Mouse (Mus musculus) stomach, postnatal 0 days (tissue): ENCODE results near the gene Klhl5. TPM values are rescaled to one million over a fixed set of nuclear protein-coding genes. Genes with fewer than 3 reads are reported as not detected.

Experiments
- ATAC-seq: fragments of 200-750 bp; cut with Nextera tagmentation; 2 replicates; pipeline ENCODE4 v1.8.0; 2017; ENCODE audit not compliant: low FRiP score, low TSS enrichment
- DNase-seq: peaks from one replicate; pipeline ENCODE4 v3.0.0-alpha.2; 2016; ENCODE audit warnings: low spot score
- H3K27ac ChIP-seq: fragments of 300-500 bp; sonication (generic); replicated peaks from 2 replicates; pipeline ENCODE4 v1.5.1; 2014; ENCODE audit warnings: mild to moderate bottlenecking, control low read depth
- H3K27me3 ChIP-seq: fragments of 300-500 bp; sonication (generic); 2 replicates; pipeline ENCODE4 v1.6.1; 2014; ENCODE audit warnings: low read length; ENCODE audit not compliant: control insufficient read depth, insufficient read depth
- H3K36me3 ChIP-seq: fragments of 300-500 bp; sonication (generic); 2 replicates; pipeline ENCODE4 v1.6.1; 2014; ENCODE audit warnings: low read length, mixed read lengths; ENCODE audit not compliant: control insufficient read depth, insufficient read depth
- H3K4me1 ChIP-seq: fragments of 300-500 bp; sonication (generic); replicated peaks from 2 replicates; pipeline ENCODE4 v1.6.1; 2014; ENCODE audit warnings: antibody characterized with exemption; ENCODE audit not compliant: control insufficient read depth, insufficient read depth
- H3K4me2 ChIP-seq: fragments of 300-500 bp; sonication (generic); replicated peaks from 2 replicates; pipeline ENCODE4 v1.6.1; 2014; ENCODE audit warnings: low read depth, mild to moderate bottlenecking, control low read depth, moderate library complexity
- H3K4me3 ChIP-seq: fragments of 300-500 bp; sonication (generic); 2 replicates; pipeline ENCODE4 v1.5.1; 2014; ENCODE audit warnings: low read depth, low read length, control low read depth
- H3K9ac ChIP-seq: fragments of 300-500 bp; sonication (generic); 2 replicates; pipeline ENCODE4 v1.6.1; 2014; ENCODE audit warnings: mild to moderate bottlenecking, low read length, control low read depth, mixed read lengths
- H3K9me3 ChIP-seq: fragments of 300-500 bp; sonication (generic); 2 replicates; pipeline ENCODE4 v1.6.1; 2016; ENCODE audit warnings: low read length; ENCODE audit not compliant: control insufficient read depth
- CTCF ChIP-seq: IDR thresholded peaks from 2 replicates; pipeline ENCODE4 v1.5.1; 2016; ENCODE audit warnings: antibody characterized with exemption, low read depth, mild to moderate bottlenecking, moderate library complexity
- EP300 ChIP-seq: optimal IDR thresholded peaks from 2 replicates; pipeline ENCODE3; 2016; ENCODE audit warnings: antibody characterized with exemption
- WGBS: fragments of 180-500 bp; shearing (Covaris S2); extraction: QIAGEN DNeasy Blood & Tissue Kit; methylation state at CpG from one replicate; pipeline ENCODE4 v1.1.7; 2014; 5-methylcytosine and 5-hydroxymethylcytosine counted together
- polyA plus RNA-seq: library from polyadenylated mRNA; unstranded; fragments of >200 nt; fragmentation: Nextera tagmentation; extraction: Ambion mirVana; gene quantifications from 2 replicates; pipeline ENCODE4 v1.2.1, GENCODE M21; 2015

Klhl5 gene
- polyA plus RNA-seq, 1 experiment from 2014 or later: 13.8 TPM

DNA sequence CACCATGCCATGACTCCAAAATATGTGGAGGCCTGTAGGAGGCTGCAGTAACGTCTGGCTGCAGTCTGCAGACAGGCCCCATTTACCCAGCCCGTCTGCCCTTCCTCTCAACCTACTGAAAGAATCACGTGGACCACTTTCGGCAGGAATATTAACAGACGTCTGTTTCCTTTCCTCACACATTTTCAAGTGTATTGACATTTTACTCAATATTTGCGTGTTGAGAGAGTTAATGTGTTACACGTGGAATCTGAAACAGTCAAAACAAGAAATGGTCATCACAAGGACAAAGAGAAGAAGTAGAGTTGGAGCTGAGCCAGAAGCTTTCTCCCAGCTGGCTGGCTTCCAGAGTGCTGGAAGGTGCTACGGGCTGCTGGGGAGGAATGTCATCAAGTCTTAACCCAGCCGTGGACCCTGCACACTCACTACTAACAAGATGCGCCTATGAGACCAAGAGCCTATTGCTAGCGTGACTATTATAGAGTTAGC lies 69.7 kb downstream of the Klhl5 start:
- ATAC-seq (peak; percentile 53; the same call in 1 of the 2 replicates), DNase-seq (peak; percentile 57)
- H3K27ac ChIP-seq: no peak overlapping the region
- TF ChIP-seq CTCF (no peak), EP300 (no peak)
- no peaks in the 10 kb centered on the region for H3K4me1 ChIP-seq
- H3K4me3 ChIP-seq: no peak overlapping the region
- WGBS: 22% methylated on average over 11 of the region's 11 CpGs
- H3K36me3 ChIP-seq: no peaks in the 10 kb centered on the region
- no peaks in the 10 kb centered on the region for H3K27me3 ChIP-seq
- no peak overlapping the region for H3K4me2 ChIP-seq
- no peak overlapping the region for H3K9ac ChIP-seq
- no peaks in the 10 kb centered on the region for H3K9me3 ChIP-seq

- Histone ChIP-seq H3K27me3 (no peaks in the 10 kb centered on the region), H3K4me1 (no peaks in the 10 kb centered on the region), H3K27ac (no peak overlapping the region), H3K9ac (no peak overlapping the region), H3K4me2 (no peak overlapping the region), H3K36me3 (no peaks in the 10 kb centered on the region), H3K4me3 (no peak overlapping the region), H3K9me3 (no peaks in the 10 kb centered on the region)
- ATAC-seq (no peak), DNase-seq (no peak)
- no peak for TF ChIP-seq CTCF
- TF ChIP-seq EP300: no peak
- 90% methylated on average over 9 of the region's 9 CpGs for WGBS
These were observed 71.1 kb downstream of the Klhl5 start for GRCm38 (mm10) chr5:65178477-65178876.

- TF ChIP-seq EP300 (no peak), CTCF (no peak)
- Histone ChIP-seq H3K27me3 (no peaks in the 10 kb centered on the region), H3K9me3 (no peaks in the 10 kb centered on the region), H3K4me3 (no peak overlapping the region), H3K4me2 (no peak overlapping the region), H3K9ac (no peak overlapping the region), H3K27ac (no peak overlapping the region), H3K36me3 (no peaks in the 10 kb centered on the region), H3K4me1 (no peaks in the 10 kb centered on the region)
- ATAC-seq (no peak), DNase-seq (no peak)
- WGBS: 78% methylated on average over 21 of the region's 21 CpGs
These were observed 73.9 kb downstream of the Klhl5 start for GRCm38 (mm10) chr5:65181160-65181793.

- 74% methylated on average over 4 of the region's 4 CpGs for WGBS
- Histone ChIP-seq H3K27me3 (no peaks in the 10 kb centered on the region), H3K36me3 (no peaks in the 10 kb centered on the region), H3K4me1 (no peaks in the 10 kb centered on the region), H3K9ac (no peak overlapping the region), H3K4me3 (no peak overlapping the region), H3K9me3 (no peaks in the 10 kb centered on the region), H3K4me2 (no peak overlapping the region), H3K27ac (no peak overlapping the region)
- ATAC-seq: no peak
- no peak for DNase-seq
- TF ChIP-seq EP300 (no peak), CTCF (no peak)
These were observed 74.4 kb downstream of the Klhl5 start for GRCm38 (mm10) chr5:65181794-65182169.

GRCm38 (mm10) chr5:65182268-65182667 lies 74.9 kb downstream of the Klhl5 start:
- TF ChIP-seq CTCF: no peak
- TF ChIP-seq EP300: no peak
- Histone ChIP-seq H3K4me2 (no peak overlapping the region), H3K4me1 (no peaks in the 10 kb centered on the region), H3K36me3 (no peaks in the 10 kb centered on the region), H3K9ac (no peak overlapping the region), H3K4me3 (no peak overlapping the region), H3K27me3 (no peaks in the 10 kb centered on the region), H3K9me3 (no peaks in the 10 kb centered on the region), H3K27ac (no peak overlapping the region)
- ATAC-seq (no peak), DNase-seq (no peak)
- WGBS: 81% methylated on average over 1 of the region's 1 CpGs

DNA sequence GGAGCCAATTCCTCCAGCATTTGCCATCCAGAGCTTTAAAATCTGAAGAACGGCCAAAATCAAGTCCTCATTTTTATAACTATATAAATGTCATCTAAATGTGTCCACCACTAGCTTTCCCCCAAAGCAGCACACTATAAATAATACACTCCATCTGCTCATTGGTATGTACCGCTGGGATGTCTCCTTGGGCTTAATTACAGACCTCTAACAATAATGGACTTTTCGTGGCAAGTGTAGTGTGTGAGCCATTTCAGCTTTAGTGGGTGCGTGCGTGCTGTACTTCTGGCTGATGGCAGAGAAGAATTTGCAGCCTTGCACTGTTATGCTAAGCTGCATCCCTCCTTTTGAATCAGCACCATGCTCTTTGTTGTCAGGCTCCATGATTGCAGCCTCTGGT lies 84.3 kb downstream of the Klhl5 start:
- no peak overlapping the region for H3K4me2 ChIP-seq
- H3K4me1 ChIP-seq: no peaks in the 10 kb centered on the region
- ATAC-seq (no peak), DNase-seq (no peak)
- no peak overlapping the region for H3K9ac ChIP-seq
- WGBS: 82% methylated on average over 5 of the region's 5 CpGs
- no peaks in the 10 kb centered on the region for H3K36me3 ChIP-seq
- H3K9me3 ChIP-seq: 0 out of 2 replicates have a peak, but pooled peaks cover 3% of the 10 kb centered on the region
- no peak overlapping the region for H3K27ac ChIP-seq
- H3K4me3 ChIP-seq: no peak overlapping the region
- no peak for TF ChIP-seq EP300
- no peak for TF ChIP-seq CTCF
- no peaks in the 10 kb centered on the region for H3K27me3 ChIP-seq
